Mouse (Mus musculus): ENCODE measurements at regions not wholly inside any gene's neighbourhood (a gene's known extent, or its start where the extent isn't known, plus 50 kb on each side); places are given as distances from the start of the nearest gene placed in this dataset.

GRCm38 (mm10) chr6:133904501-133904900, 50.9 kb upstream of the Kap start:
- peak; percentile 50 for DNase-seq

GRCm38 (mm10) chr6:133934667-133935066, 81.1 kb upstream of the Kap start:
- no peak for DNase-seq

GRCm38 (mm10) chr6:133935671-133936070, 82.1 kb upstream of the Kap start:
- DNase-seq, result no peak

- no peak for DNase-seq
These were observed 75.4 kb upstream of the Etv6 start for GRCm38 (mm10) chr6:133959902-133960634.

- peak; percentile 79 for DNase-seq
These were observed 74.8 kb upstream of the Etv6 start for GRCm38 (mm10) chr6:133960713-133961112.

GRCm38 (mm10) chr6:133962641-133963040, 72.9 kb upstream of the Etv6 start:
- no peak for DNase-seq

- DNase-seq, result no peak
These were observed 72.2 kb upstream of the Etv6 start for GRCm38 (mm10) chr6:133963264-133963663.

GRCm38 (mm10) chr6:133967286-133967685, 68.2 kb upstream of the Etv6 start:
- DNase-seq, result no peak

- no peak for DNase-seq
These were observed 63.3 kb upstream of the Etv6 start for GRCm38 (mm10) chr6:133972054-133972705.

- DNase-seq, result no peak
These were observed 62.2 kb upstream of the Etv6 start for GRCm38 (mm10) chr6:133973205-133973838.

GRCm38 (mm10) chr6:133975951-133976350, 59.5 kb upstream of the Etv6 start:
- no peak for DNase-seq

- no peak for DNase-seq
These were observed 58.6 kb upstream of the Etv6 start for GRCm38 (mm10) chr6:133976854-133977253.

GRCm38 (mm10) chr6:133983804-133984514, 51.5 kb upstream of the Etv6 start:
- DNase-seq, result no peak

GRCm38 (mm10) chr6:133984666-133985355, 50.7 kb upstream of the Etv6 start:
- peak; percentile 33 for DNase-seq
